Mouse (Mus musculus) T-helper 2 cell (primary cell): ENCODE results near the gene Cxcl3.

ENCODE experiments used
- in situ Hi-C: fragments of 300-600 bp; cut with MboI, MseI; formaldehyde crosslinking; loops from one replicate; pipeline ENCODE4 v1.15.1; 2025; ENCODE audit warnings: high pct_unique_total_duplicates

Cxcl3 gene

DNA sequence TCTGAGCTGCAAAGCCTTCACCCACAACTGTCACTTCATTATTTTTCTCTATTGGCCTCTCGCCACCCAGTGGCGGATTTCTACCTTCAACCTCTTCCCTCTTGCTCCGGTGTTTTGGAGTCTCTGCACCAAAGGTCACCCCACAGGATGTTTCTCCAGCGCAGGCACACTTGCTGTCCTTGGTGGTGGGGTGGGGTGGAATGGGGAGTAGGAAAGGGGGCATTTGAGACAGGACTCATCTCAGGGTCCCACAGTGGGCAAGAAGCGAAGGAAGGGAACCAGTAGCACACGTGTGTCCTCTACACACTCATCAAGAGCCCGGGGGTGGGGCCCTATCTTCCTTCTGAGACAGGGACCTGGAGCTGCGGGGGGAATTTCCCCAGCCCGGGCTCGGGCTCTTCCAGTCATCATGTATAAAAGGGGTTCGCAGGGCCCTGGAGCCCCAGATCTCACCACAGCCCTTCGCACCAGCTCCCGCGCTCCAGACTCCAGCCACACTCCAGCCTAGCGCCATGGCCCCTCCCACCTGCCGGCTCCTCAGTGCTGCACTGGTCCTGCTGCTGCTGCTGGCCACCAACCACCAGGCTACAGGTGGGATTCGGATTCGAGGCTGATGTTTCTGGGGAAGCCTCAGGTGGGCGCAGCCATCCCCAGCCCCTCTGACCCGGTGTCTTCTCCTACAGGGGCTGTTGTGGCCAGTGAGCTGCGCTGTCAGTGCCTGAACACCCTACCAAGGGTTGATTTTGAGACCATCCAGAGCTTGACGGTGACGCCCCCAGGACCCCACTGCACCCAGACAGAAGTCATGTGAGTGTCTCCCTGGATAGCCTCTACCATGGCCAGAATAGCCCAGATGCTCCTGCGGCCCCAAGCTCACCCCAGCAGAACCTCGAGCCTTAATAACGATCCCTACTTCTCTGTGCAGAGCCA is at the start of gene Cxcl3:
Gene Cxcl3 (plus strand): TSS at position 445 of the 930 bp plus-strand sequence.
- in situ Hi-C loops = loop anchor here (5.0 kb wide), 1 partner anchor 129 kb away; no protein-coding TSS in a partner anchor

- in situ Hi-C loops = no loop called here
Observed at GRCm38 (mm10) chr5:90742029-90742428, 43.9 kb upstream of the Cxcl3 start.

DNA sequence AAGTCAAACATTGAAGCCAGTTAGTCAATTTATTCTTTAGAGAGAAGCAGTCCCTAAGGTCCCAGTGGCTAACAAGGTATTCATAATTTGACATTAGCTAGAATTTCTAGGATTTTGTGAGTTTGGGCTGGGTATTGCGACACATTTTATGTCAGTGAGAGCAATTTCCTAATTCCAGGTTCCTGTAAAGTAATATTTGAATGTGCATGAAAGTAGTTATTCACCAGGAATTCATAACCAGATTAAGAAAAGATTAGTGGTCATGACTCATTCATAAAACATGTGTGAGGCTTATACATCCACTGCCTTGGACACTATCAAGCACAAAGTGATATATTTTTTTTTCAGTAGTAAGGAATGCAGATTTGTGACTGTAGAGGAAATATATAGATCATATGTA is 32.0 kb upstream of the Cxcl3 start:
- in situ Hi-C loops = loop anchor here (25.0 kb wide), 1 partner anchor 367 kb away; no protein-coding TSS in a partner anchor

GRCm38 (mm10) chr5:90758020-90758605 is 27.8 kb upstream of the Cxcl3 start:
- in situ Hi-C loops = loop anchor here (25.0 kb wide), 1 partner anchor 371 kb away; no protein-coding TSS in a partner anchor

DNA sequence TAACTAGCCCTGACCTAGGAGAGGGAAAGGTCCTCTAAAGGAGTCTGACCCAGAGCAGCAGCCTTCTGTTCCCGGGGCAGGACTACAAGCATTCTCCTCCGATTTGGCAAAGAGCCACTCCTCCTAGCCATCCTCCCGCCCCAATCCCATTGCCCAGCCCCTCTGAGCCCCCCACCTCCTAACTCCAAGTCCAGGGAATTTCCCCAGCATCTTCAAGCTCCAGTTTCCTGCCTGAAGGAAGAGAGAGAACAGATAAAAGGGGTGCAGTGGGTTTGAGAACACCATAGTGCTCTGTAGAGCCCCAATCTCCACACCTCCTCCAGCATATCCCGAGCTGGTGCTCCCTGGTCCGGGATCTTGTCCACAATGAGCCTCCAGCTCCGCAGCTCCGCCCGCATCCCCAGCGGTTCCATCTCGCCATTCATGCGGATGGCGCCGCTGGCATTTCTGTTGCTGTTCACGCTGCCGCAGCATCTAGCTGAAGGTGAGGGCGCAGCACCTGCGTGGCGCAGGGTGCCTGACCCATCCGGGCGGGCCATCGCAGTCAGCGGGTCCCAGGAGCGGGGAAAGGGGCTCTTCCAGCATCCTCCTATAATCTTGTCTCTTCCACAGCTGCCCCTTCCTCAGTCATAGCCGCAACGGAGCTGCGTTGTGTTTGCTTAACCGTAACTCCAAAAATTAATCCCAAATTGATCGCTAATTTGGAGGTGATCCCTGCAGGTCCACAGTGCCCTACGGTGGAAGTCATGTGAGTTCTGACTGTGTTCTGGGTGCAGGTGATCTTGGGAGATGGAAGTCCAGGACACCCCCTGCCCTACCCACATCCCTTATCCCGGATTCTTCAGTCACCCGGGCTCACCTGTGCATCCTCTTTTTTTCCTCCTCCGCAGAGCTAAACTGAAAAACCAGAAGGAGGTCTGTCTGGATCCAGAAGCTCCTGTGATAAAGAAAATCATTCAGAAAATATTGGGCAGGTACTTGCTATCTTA is 26.5 kb upstream of the Cxcl3 start, which contains the start of gene Cxcl5:
Gene Cxcl5 (plus strand): TSS at position 284 of the 989 bp plus-strand sequence.
- in situ Hi-C loops = loop anchor here (25.0 kb wide), 1 partner anchor 372 kb away; no protein-coding TSS in a partner anchor

DNA sequence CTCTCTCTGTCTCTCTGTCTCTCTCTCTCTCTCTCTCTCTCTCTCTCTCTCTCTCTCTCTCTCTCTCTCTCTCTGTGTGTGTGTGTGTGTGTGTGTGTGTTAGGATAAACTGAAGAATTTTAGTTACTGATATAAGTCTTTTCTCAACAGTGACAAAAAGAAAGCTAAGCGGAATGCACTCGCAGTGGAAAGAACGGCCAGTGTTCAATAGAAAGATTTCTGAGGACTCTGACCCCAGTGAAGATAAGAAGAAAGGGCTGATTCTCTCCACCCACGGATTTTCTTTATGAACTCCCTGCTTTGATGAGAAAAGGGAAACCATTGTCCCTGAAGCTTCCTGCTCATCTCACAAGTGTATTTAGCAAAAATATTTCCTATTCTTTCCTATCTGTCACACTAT is 25.6 kb upstream of the Cxcl3 start:
- in situ Hi-C loops = loop anchor here (25.0 kb wide), 1 partner anchor 373 kb away; no protein-coding TSS in a partner anchor

DNA sequence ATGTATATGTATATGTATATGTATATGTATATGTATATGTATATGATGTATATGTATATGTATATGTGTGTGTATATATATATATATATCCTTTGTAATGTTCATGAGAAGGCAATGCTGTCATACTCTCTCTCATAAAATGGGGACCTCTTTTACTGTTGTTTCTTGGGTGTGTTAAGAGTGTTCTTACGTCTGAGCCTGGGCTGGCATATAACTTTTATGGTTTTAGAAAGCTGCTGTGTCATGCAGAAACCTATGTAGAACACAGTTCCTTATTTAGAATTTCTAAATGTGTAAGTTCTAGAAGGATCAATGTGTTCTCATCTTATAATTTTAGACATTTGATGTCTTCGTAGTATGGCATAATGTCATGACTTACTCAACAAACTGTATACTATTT is 25.1 kb upstream of the Cxcl3 start:
- in situ Hi-C loops = loop anchor here (25.0 kb wide), 1 partner anchor 374 kb away; no protein-coding TSS in a partner anchor

- in situ Hi-C loops = loop anchor here (25.0 kb wide), 1 partner anchor 375 kb away; no protein-coding TSS in a partner anchor
Observed at GRCm38 (mm10) chr5:90761834-90762233, 24.1 kb upstream of the Cxcl3 start.

DNA sequence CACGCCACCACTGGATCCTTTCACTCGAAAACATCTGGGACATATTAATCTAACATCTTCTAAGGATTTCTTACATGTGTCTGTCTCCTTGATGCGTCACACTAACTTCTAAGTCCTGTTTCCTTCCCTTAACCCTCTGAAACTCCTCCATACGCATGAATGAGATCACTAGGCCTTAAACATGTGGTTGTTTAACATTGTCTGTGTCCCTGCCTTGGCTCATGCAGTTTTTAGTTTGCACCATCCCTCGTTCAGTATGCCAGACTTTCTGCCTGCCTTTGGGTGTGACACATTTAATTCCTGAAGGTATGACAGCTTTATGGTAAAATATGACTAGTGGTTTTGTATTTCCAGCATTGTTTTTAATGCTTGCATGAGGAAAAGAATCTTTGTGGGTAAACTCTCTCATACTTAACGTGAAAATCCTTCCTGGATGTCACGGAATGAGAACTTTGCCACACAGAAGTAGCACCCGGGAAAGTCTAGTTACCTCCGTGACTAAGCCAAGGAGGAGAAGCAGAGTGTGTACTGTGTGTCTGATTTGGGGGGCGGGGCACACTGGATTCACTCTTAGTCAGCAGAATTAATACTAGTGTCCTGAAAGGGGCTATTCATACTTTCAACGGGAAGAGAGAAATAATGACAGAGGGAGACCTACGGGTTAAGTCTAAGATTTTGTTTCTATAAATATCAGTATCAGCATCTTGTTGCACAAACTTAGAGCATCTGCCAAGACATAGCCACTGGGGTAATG is 21.8 kb upstream of the Cxcl3 start:
- in situ Hi-C loops = loop anchor here (25.0 kb wide), 1 partner anchor 377 kb away; no protein-coding TSS in a partner anchor

DNA sequence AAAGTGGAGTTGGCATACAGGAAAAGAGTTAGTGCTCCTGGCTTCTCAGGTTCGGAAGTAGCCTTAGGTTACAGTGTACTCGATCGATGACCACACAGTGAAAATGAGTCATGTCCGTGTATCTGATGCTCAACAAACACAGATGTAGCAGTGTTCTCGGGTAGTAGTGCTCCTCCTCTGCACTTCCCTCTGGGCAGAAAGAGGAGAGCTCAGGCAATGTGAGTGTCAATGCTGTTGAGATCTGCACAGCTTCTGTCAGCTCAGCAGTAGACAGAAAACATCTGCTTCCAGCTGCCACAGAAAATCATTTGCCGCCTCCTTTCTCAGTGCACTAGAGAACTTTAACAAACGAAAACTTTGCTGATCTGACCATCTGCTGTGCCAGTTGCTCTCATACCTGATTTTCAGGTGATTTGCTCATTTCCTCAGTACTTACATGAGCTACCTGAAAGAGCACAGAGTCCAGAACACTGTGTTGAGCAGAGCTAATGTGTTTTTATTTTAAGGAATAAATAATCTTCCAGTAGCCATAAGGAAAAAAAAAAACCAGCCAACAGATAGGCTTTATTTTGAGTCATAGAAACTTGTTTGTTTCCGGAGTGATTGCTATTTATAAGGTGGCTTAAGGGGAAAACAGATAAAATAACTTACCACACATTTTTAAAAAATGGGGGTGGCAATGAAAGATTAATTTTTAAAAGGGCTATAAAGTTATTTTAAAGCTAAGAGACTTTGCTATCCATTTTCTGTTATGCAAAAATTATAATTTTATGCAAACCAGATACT is 19.9 kb upstream of the Cxcl3 start:
- in situ Hi-C loops = loop anchor here (25.0 kb wide), 1 partner anchor 379 kb away; no protein-coding TSS in a partner anchor

DNA sequence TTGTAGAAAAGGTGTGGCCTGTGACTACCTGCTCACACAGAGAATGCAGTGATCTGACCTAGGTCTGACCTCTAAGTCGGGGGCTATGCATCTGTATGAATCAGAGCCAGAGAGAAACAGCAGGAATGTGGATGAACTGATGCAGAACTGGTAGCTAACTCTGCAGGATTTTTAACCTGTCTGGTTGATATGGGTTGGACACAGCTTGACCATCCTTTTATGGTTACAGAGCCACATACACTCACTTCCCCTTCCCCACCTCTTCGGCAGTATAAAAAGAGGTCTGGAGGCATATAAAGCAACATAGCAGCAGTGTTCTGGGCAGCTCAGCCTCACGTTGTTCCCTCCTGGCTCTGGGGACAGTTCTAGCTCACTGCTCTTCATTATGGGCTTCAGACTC is 17.7 kb upstream of the Cxcl3 start, which contains the start of gene Ppbp:
Gene Ppbp (plus strand): TSS at position 301 of the 400 bp plus-strand sequence.
- in situ Hi-C loops = loop anchor here (25.0 kb wide), 1 partner anchor 381 kb away; no protein-coding TSS in a partner anchor

GRCm38 (mm10) chr5:90771369-90771768 is 14.5 kb upstream of the Cxcl3 start:
- in situ Hi-C loops = loop anchor here (25.0 kb wide), 1 partner anchor 384 kb away; no protein-coding TSS in a partner anchor

DNA sequence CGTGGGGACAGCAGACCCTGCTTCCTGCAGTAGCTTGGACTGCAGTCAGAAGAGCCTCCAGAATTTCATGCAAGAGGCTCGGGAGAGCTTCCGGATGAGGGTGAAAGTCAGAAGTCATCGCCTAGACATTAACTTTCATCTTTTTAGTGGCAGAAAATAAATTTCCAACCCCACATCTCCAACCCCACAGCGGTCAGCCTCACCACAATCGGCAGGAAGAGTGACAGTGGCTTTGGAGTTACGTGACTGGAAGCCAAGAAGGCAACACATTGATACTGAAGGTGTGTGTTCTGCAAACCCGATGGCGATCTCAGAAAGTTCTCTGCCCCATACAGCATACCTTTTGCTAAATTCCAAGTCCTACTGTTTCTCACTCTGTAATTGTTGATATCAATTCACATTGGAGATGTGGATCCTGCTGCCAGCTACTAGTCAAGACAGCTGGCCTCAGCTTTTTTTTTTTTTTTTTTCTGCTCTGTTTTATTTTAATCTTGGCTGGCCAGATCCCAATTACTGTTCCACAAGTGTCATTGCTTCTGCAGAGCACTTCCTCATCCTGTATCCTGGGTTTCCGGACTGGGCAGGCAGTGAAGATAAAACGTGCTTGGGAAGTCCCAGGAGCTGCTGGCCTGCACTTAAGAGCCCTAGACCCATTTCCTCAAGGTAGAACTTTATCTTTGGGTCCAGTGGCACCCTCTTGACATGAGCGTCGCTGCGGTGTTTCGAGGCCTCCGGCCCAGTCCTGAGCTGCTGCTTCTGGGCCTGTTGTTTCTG is 13.8 kb upstream of the Cxcl3 start, which contains the start of gene Pf4:
Gene Pf4 (plus strand): TSS at position 556 of the 774 bp plus-strand sequence.
- in situ Hi-C loops = loop anchor here (25.0 kb wide), 1 partner anchor 385 kb away; no protein-coding TSS in a partner anchor

- in situ Hi-C loops = no loop called here
Observed at GRCm38 (mm10) chr5:90775562-90775961, 10.3 kb upstream of the Cxcl3 start.

DNA sequence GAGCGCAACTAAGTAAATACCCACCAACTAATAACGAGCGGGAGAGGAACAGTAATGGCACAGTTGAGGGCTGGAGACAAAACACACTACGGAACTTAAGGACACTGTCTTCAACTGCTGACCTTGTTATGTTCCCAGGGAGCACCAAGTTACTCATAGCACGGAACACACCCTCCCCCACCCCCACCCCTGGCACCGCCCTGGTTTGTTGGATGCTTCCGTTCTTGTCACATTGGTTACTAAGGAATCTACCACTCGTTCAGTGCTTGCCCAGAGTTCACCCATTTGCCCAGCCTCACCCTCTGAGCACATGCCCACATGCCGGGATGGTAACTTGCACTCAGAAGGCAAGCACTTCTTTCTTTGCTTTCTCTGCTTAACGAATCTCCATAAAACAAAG is 8.3 kb upstream of the Cxcl3 start:
- in situ Hi-C loops = no loop called here

DNA sequence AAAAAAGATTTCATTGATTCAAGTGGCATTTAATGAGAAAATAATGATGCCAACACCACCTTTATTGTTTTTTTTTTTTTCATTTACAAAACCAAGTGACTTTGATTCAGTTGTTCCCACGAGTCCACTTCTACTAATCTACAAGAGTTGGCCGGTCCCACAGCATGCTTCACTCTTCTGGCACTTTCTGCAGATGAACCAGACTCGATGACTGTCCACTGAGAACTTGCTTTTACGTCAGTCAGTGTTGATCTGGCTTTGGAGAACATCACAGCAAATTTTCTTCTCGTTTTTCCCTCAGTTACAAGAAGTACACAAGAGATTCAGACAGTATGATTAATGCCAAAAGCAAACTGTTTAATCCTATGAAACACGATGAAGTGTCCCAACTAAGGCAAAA is 7.0 kb upstream of the Cxcl3 start:
- in situ Hi-C loops = no loop called here

DNA sequence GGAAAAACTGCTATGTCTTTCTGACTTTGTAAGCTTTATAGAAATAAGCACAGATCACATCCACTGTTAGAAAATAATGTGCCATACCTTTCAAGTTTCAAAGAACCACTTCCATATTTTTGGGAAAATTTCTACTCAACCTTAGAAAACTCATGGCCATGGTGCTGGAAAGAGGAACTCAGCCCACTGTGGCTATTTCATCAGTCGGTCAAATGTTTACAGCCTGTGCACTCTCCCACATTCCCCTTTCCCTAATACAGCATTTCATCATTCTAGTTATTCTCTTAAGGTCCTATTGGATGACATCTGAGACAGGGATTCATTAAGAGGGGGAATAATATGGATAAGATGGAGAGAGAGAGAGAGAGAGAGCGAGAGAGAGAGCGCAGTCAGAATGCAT is 2.2 kb upstream of the Cxcl3 start:
- in situ Hi-C loops = no loop called here

DNA sequence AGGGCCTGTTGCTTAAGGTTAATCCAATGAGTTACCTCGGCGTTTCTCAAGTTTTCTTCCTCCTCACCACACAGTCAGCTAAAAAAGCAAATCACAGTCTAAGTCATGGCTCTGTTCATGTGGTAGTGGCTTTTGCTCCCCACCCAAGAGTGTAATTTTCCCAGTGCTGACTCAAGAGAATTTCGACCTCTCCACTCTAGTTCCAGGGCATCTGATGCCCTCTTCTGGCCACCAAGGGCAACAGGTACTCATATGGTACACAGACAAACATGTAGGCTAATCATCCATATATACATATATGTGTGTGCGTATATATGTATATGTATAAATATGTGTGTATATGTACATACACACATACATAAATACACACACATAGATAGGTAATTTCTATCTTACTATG is 2.2 kb downstream of the Cxcl3 start:
- in situ Hi-C loops = loop anchor here (5.0 kb wide), 1 partner anchor 131 kb away; no protein-coding TSS in a partner anchor
